Mouse (Mus musculus) neural tube, embryonic 11.5 days (tissue): ENCODE data around the gene Gm49321. TPM values are rescaled to one million over a fixed set of nuclear protein-coding genes. Genes with fewer than 3 reads are reported as not detected.

Source experiments
- ATAC-seq: fragments of 200-750 bp; cut with Nextera tagmentation; 2 replicates; pipeline ENCODE4 v1.8.0; 2017; ENCODE audit warnings: moderate number of reproducible peaks, mild to moderate bottlenecking, moderate TSS enrichment, moderate library complexity; ENCODE audit not compliant: insufficient read depth, low FRiP score, low TSS enrichment
- DNase-seq: peaks from one replicate; pipeline ENCODE4 v3.0.0-alpha.2; 2015; ENCODE audit warnings: low spot score
- H3K27ac ChIP-seq: fragments of 300-500 bp; sonication (generic); 2 replicates; pipeline ENCODE4 v1.5.1; 2014; ENCODE audit warnings: low read depth, mild to moderate bottlenecking, low read length
- H3K27me3 ChIP-seq: fragments of 300-500 bp; sonication (generic); 2 replicates; pipeline ENCODE4 v1.6.1; 2014; ENCODE audit warnings: mild to moderate bottlenecking, low read length, mixed read lengths; ENCODE audit not compliant: control insufficient read depth, insufficient read depth
- H3K36me3 ChIP-seq: fragments of 300-500 bp; sonication (generic); 2 replicates; pipeline ENCODE4 v1.6.1; 2014; ENCODE audit warnings: mild to moderate bottlenecking, low read length, moderate library complexity, mixed read lengths; ENCODE audit not compliant: control insufficient read depth, insufficient read depth
- H3K4me1 ChIP-seq: fragments of 300-500 bp; sonication (generic); 2 replicates; pipeline ENCODE4 v1.6.1; 2014; ENCODE audit warnings: low read length, mixed read lengths; ENCODE audit not compliant: control insufficient read depth, insufficient read depth
- H3K4me2 ChIP-seq: fragments of 300-500 bp; sonication (generic); 2 replicates; pipeline ENCODE4 v1.6.1; 2014; ENCODE audit warnings: low read depth, mild to moderate bottlenecking, moderate library complexity
- H3K4me3 ChIP-seq: fragments of 300-500 bp; sonication (generic); 2 replicates; pipeline ENCODE4 v1.5.1; 2014; ENCODE audit warnings: low read depth, low read length
- H3K9ac ChIP-seq: fragments of 300-500 bp; sonication (generic); 2 replicates; pipeline ENCODE4 v1.6.1; 2014; ENCODE audit warnings: mild to moderate bottlenecking, low read length
- H3K9me3 ChIP-seq: fragments of 300-500 bp; sonication (generic); 2 replicates; pipeline ENCODE4 v1.6.1; 2016; ENCODE audit warnings: low read length; ENCODE audit not compliant: control insufficient read depth
- WGBS: fragments of 180-500 bp; shearing (Covaris S2); extraction: QIAGEN DNeasy Blood & Tissue Kit; methylation state at CpG from one replicate; pipeline ENCODE4 v1.1.7; 2014; 5-methylcytosine and 5-hydroxymethylcytosine counted together
- polyA plus RNA-seq: library from polyadenylated mRNA; unstranded; fragments of >200 nt; fragmentation: Nextera tagmentation; extraction: Ambion mirVana; gene quantifications from 2 replicates; pipeline ENCODE4 v1.2.1, GENCODE M21; 2014

Gene Gm49321
- polyA plus RNA-seq, 1 experiment from 2014 or later: 18.3 TPM

GRCm38 (mm10) chr12:73930266-73930665 lies 7.2 kb upstream of the Gm49321 start:
- no peaks in the 10 kb centered on the region for H3K9me3 ChIP-seq
- no peak overlapping the region for H3K4me2 ChIP-seq
- DNase-seq (no peak), ATAC-seq (no peak)
- no peak overlapping the region for H3K4me3 ChIP-seq
- no peaks in the 10 kb centered on the region for H3K4me1 ChIP-seq
- no peak overlapping the region for H3K27ac ChIP-seq
- H3K36me3 ChIP-seq: peaks cover 6% of the 10 kb centered on the region
- WGBS: 88% methylated on average over 3 of the region's 3 CpGs
- no peaks in the 10 kb centered on the region for H3K27me3 ChIP-seq
- no peak overlapping the region for H3K9ac ChIP-seq

GRCm38 (mm10) chr12:73931274-73931673 lies 6.2 kb upstream of the Gm49321 start:
- no peaks in the 10 kb centered on the region for H3K27me3 ChIP-seq
- ATAC-seq: no peak
- H3K4me1 ChIP-seq: no peaks in the 10 kb centered on the region
- peaks cover 6% of the 10 kb centered on the region for H3K36me3 ChIP-seq
- no peak overlapping the region for H3K9ac ChIP-seq
- 65% methylated on average over 5 of the region's 5 CpGs for WGBS
- no peaks in the 10 kb centered on the region for H3K9me3 ChIP-seq
- H3K4me2 ChIP-seq: no peak overlapping the region
- no peak overlapping the region for H3K27ac ChIP-seq
- no peak overlapping the region for H3K4me3 ChIP-seq
- DNase-seq: no peak

GRCm38 (mm10) chr12:73934528-73934927 lies 2.9 kb upstream of the Gm49321 start:
- H3K4me1 ChIP-seq: no peaks in the 10 kb centered on the region
- H3K9ac ChIP-seq: no peak overlapping the region
- H3K4me2 ChIP-seq: no peak overlapping the region
- no peak overlapping the region for H3K4me3 ChIP-seq
- H3K9me3 ChIP-seq: no peaks in the 10 kb centered on the region
- DNase-seq: no peak
- H3K27ac ChIP-seq: no peak overlapping the region
- peaks cover 9% of the 10 kb centered on the region for H3K36me3 ChIP-seq
- H3K27me3 ChIP-seq: no peaks in the 10 kb centered on the region
- 87% methylated on average over 2 of the region's 2 CpGs for WGBS
- ATAC-seq: no peak

- Histone ChIP-seq H3K27ac (no peak overlapping the region), H3K36me3 (peaks cover 12% of the 10 kb centered on the region), H3K27me3 (no peaks in the 10 kb centered on the region), H3K9me3 (no peaks in the 10 kb centered on the region), H3K9ac (no peak overlapping the region), H3K4me2 (no peak overlapping the region), H3K4me3 (no peak overlapping the region), H3K4me1 (no peaks in the 10 kb centered on the region)
- 93% methylated on average over 6 of the region's 6 CpGs for WGBS
- ATAC-seq (no peak), DNase-seq (no peak)
These were observed 2.1 kb downstream of the Gm49321 start for GRCm38 (mm10) chr12:73939542-73939941.

- no peaks in the 10 kb centered on the region for H3K9me3 ChIP-seq
- H3K36me3 ChIP-seq: peaks cover 3% of the 10 kb centered on the region
- H3K4me2 ChIP-seq: no peak overlapping the region
- no peak for ATAC-seq
- no peak overlapping the region for H3K27ac ChIP-seq
- no peak overlapping the region for H3K9ac ChIP-seq
- 94% methylated on average over 4 of the region's 4 CpGs for WGBS
- no peaks in the 10 kb centered on the region for H3K27me3 ChIP-seq
- no peaks in the 10 kb centered on the region for H3K4me1 ChIP-seq
- no peak overlapping the region for H3K4me3 ChIP-seq
- DNase-seq: no peak
These were observed 11.0 kb downstream of the Gm49321 start for GRCm38 (mm10) chr12:73948415-73948814.

- Histone ChIP-seq H3K27ac (no peak overlapping the region), H3K4me3 (peak overlapping the region; percentile 26), H3K36me3 (no peaks in the 10 kb centered on the region), H3K9me3 (no peaks in the 10 kb centered on the region), H3K9ac (peak overlapping the region; percentile 50), H3K4me2 (peak overlapping the region; percentile 54), H3K27me3 (no peaks in the 10 kb centered on the region), H3K4me1 (no peaks in the 10 kb centered on the region; the same call in 1 of the 2 replicates)
- ATAC-seq (peak; percentile 83), DNase-seq (peak; percentile 67)
- 6% methylated on average over 46 of the region's 46 CpGs for WGBS
These were observed 12.0 kb downstream of the Gm49321 start for GRCm38 (mm10) chr12:73949318-73950058.

GRCm38 (mm10) chr12:73952879-73953278 lies 15.4 kb downstream of the Gm49321 start:
- Histone ChIP-seq H3K4me1 (no peaks in the 10 kb centered on the region; the same call in 1 of the 2 replicates), H3K27ac (no peak overlapping the region), H3K9ac (no peak overlapping the region), H3K27me3 (no peaks in the 10 kb centered on the region), H3K9me3 (no peaks in the 10 kb centered on the region), H3K36me3 (no peaks in the 10 kb centered on the region), H3K4me3 (peak overlapping the region; percentile 12; the same call in 1 of the 2 replicates), H3K4me2 (peak overlapping the region; percentile 38)
- WGBS: 10% methylated on average over 15 of the region's 15 CpGs
- ATAC-seq (peak; percentile 46; the same call in 1 of the 2 replicates), DNase-seq (peak; percentile 52)

GRCm38 (mm10) chr12:73953420-73954186 lies 16.1 kb downstream of the Gm49321 start:
- Histone ChIP-seq H3K4me2 (peak overlapping the region; percentile 38), H3K9ac (no peak overlapping the region), H3K4me1 (no peaks in the 10 kb centered on the region; the same call in 1 of the 2 replicates), H3K9me3 (no peaks in the 10 kb centered on the region), H3K27me3 (no peaks in the 10 kb centered on the region), H3K36me3 (no peaks in the 10 kb centered on the region), H3K4me3 (peak overlapping the region; percentile 12; the same call in 1 of the 2 replicates), H3K27ac (no peak overlapping the region)
- WGBS: 47% methylated on average over 14 of the region's 14 CpGs
- ATAC-seq: no peak
- DNase-seq: no peak
